Mouse (Mus musculus) MEL (cell line): ENCODE data around the gene Mrpl43. TPM values are rescaled to one million over a fixed set of nuclear protein-coding genes. Genes with fewer than 3 reads are reported as not detected.

Source experiments
- polyA plus RNA-seq, 2 experiments: library from polyadenylated mRNA; stranded (reverse) in 1 of 2; unstranded in 1 of 2; fragments of >175 nt in 1 of 2; fragments of >200 nt in 1 of 2; gene quantifications; 2 replicates each; pipeline versions ENCODE4 v1.2.1 to v1.2.4; 2012; ENCODE audit warnings: low replicate concordance in 2 of 2, low read depth in 1 of 2; ENCODE audit not compliant: insufficient read length in 2 of 2, insufficient read depth in 1 of 2, missing spikeins in 1 of 2
- total RNA-seq: library from RNA; depleted of rRNA; stranded (reverse); fragments of 300-350 nt; gene quantifications from 2 replicates; pipeline ENCODE4 v1.2.3, GENCODE M21; 2012; rRNA removed

Mrpl43 gene
- total and polyA plus RNA-seq, 3 experiments: 136 to 145 TPM; not detected in 1

Other genes starting within 250 kb of the Mrpl43 start
- gene Slf2, start 75.3 kb downstream of the Mrpl43 start, total RNA-seq: 35.4 and 36.7 TPM in 2 replicates
- 100 to 1,000 TPM in 1 of 2 experiments, 10 to 100 TPM in 1; 30.2 to 109 TPM for gene Slf2, start 75.3 kb downstream of the Mrpl43 start, polyA plus RNA-seq
- 0.10 and 0.15 TPM in 2 replicates for gene Sema4g, start 17.3 kb downstream of the Mrpl43 start, total RNA-seq
- gene Sema4g, start 17.3 kb downstream of the Mrpl43 start, polyA plus RNA-seq: under 1 TPM in 1 of 2 experiments, not detected in 1; 0.47 TPM
- gene Twnk, start 779 bp downstream of the Mrpl43 start, total RNA-seq: 35.9 and 37.5 TPM in 2 replicates
- gene Twnk, start 779 bp downstream of the Mrpl43 start, polyA plus RNA-seq: 10 to 100 TPM in 1 of 2 experiments, not detected in 1; 55.6 TPM
- 4.0 and 4.2 TPM in 2 replicates for gene Lzts2, start 8.0 kb upstream of the Mrpl43 start, total RNA-seq
- gene Lzts2, start 8.0 kb upstream of the Mrpl43 start, polyA plus RNA-seq: 10 to 100 TPM in 1 of 2 experiments, not detected in 1; 13.1 TPM
- 0.08 and 0.10 TPM in 2 replicates for gene Pdzd7, start 39.3 kb upstream of the Mrpl43 start, total RNA-seq
- under 1 TPM in 1 of 2 experiments, not detected in 1; 0.56 TPM for gene Pdzd7, start 39.3 kb upstream of the Mrpl43 start, polyA plus RNA-seq
- 3.6 and 5.0 TPM in 2 replicates for gene Sfxn3, start 41.1 kb upstream of the Mrpl43 start, total RNA-seq
- gene Sfxn3, start 41.1 kb upstream of the Mrpl43 start, polyA plus RNA-seq: 10 to 100 TPM in 1 of 2 experiments, not detected in 1; 10.6 TPM
- gene Kazald1, start 68.8 kb upstream of the Mrpl43 start, total RNA-seq: 0.33 and 0.39 TPM in 2 replicates
- gene Kazald1, start 68.8 kb upstream of the Mrpl43 start, polyA plus RNA-seq: 1 to 10 TPM in 1 of 2 experiments, not detected in 1; 1.5 TPM
- not detected in 2 replicates for gene Tlx1, start 144.2 kb upstream of the Mrpl43 start, total RNA-seq
- gene Tlx1, start 144.2 kb upstream of the Mrpl43 start, polyA plus RNA-seq: not detected
- gene Lbx1, start 229.4 kb upstream of the Mrpl43 start, total RNA-seq: not detected in 2 replicates
- gene Lbx1, start 229.4 kb upstream of the Mrpl43 start, polyA plus RNA-seq: not detected